Mouse (Mus musculus) heart, embryonic 13.5 days (tissue): Measurements from ENCODE around the gene Fxr1. TPM values are rescaled to one million over a fixed set of nuclear protein-coding genes. Genes with fewer than 3 reads are reported as not detected.
"Not testable (repeated sequence)": the region's sequence is repeated elsewhere in the genome, so short reads cannot be mapped to it uniquely, and the experiment has no call there.

Experiments used
- ATAC-seq: fragments of 200-750 bp; cut with Nextera tagmentation; 2 replicates; pipeline ENCODE4 v1.8.0; 2017; ENCODE audit warnings: moderate TSS enrichment; ENCODE audit not compliant: insufficient number of reproducible peaks, low FRiP score, low TSS enrichment; ENCODE audit errors: extremely low read depth
- H3K27ac ChIP-seq: fragments of 300-500 bp; sonication (generic); replicated peaks from 2 replicates; pipeline ENCODE4 v1.5.1; 2015; ENCODE audit warnings: moderate library complexity, mild to moderate bottlenecking, inconsistent platforms
- H3K27me3 ChIP-seq: fragments of 300-500 bp; sonication (generic); replicated peaks from 2 replicates; pipeline ENCODE4 v1.6.1; 2015; ENCODE audit warnings: mild to moderate bottlenecking, inconsistent platforms
- H3K36me3 ChIP-seq: fragments of 300-500 bp; sonication (generic); 2 replicates; pipeline ENCODE4 v1.6.1; 2015; ENCODE audit warnings: mild to moderate bottlenecking, inconsistent platforms
- H3K4me1 ChIP-seq: fragments of 300-500 bp; sonication (generic); 2 replicates; pipeline ENCODE4 v1.6.1; 2015; ENCODE audit warnings: inconsistent platforms
- H3K4me2 ChIP-seq: fragments of 300-500 bp; sonication (generic); 2 replicates; pipeline ENCODE4 v1.6.1; 2015; ENCODE audit warnings: inconsistent platforms, mild to moderate bottlenecking, moderate library complexity
- H3K4me3 ChIP-seq: fragments of 300-500 bp; sonication (generic); 2 replicates; pipeline ENCODE4 v1.5.1; 2015; ENCODE audit warnings: moderate library complexity, mild to moderate bottlenecking, inconsistent platforms
- H3K9ac ChIP-seq: fragments of 300-500 bp; sonication (generic); 2 replicates; pipeline ENCODE4 v1.6.1; 2015; ENCODE audit warnings: inconsistent platforms, mild to moderate bottlenecking, moderate library complexity
- H3K9me3 ChIP-seq: fragments of 300-500 bp; sonication (generic); 2 replicates; pipeline ENCODE4 v1.6.1; 2016; ENCODE audit warnings: inconsistent platforms
- WGBS: fragments of 180-500 bp; shearing (Covaris S2); methylation state at CpG from one replicate; pipeline ENCODE4 v1.1.7; 2015; ENCODE audit warnings: mixed read lengths; 5-methylcytosine and 5-hydroxymethylcytosine counted together
- polyA plus RNA-seq: library from polyadenylated mRNA; unstranded; fragments of >200 nt; fragmentation: Nextera tagmentation; extraction: Ambion mirVana; gene quantifications from 2 replicates; pipeline ENCODE4 v1.2.1, GENCODE M21; 2015

Fxr1 gene
- polyA plus RNA-seq = 63.6 and 68.8 TPM in 2 replicates

- WGBS = under 1% methylated on average over 66 of the region's 97 CpGs
- Histone ChIP-seq H3K4me2 (peak within 1 kb of the TSS; percentile 78), H3K27me3 (no peaks in the 10 kb centered on the region), H3K9ac (peak within 1 kb of the TSS; percentile 100), H3K4me3 (peak within 1 kb of the TSS; percentile 74), H3K9me3 (peaks cover 1% of the 10 kb centered on the region; the same call in 1 of the 2 replicates), H3K4me1 (peaks cover 39% of the 10 kb centered on the region), H3K36me3 (no peaks in the 10 kb centered on the region), H3K27ac (peak within 1 kb of the TSS; percentile 96)
- ATAC-seq = peak; percentile 92
Measured at GRCm38 (mm10) chr3:34019540-34020381, at the start of gene Fxr1. TSS of gene Fxr1 (plus strand) at chr3:34019943.

GRCm38 (mm10) chr3:33979395-33979794, 40.3 kb upstream of the Fxr1 start:
- Histone ChIP-seq H3K9me3 (no peaks in the 10 kb centered on the region), H3K27me3 (no peaks in the 10 kb centered on the region), H3K4me3 (no peak overlapping the region), H3K4me1 (no peaks in the 10 kb centered on the region), H3K27ac (no peak overlapping the region), H3K4me2 (no peak overlapping the region), H3K36me3 (no peaks in the 10 kb centered on the region), H3K9ac (no peak overlapping the region)
- ATAC-seq = no peak
- WGBS = 55% methylated on average over 6 of the region's 6 CpGs

GRCm38 (mm10) chr3:33982746-33983145, 37.0 kb upstream of the Fxr1 start:
- no peak overlapping the region for H3K27ac ChIP-seq
- WGBS = 77% methylated on average over 5 of the region's 5 CpGs
- H3K27me3 ChIP-seq = no peaks in the 10 kb centered on the region
- no peaks in the 10 kb centered on the region for H3K4me1 ChIP-seq
- no peaks in the 10 kb centered on the region for H3K36me3 ChIP-seq
- ATAC-seq = no peak
- no peak overlapping the region for H3K4me3 ChIP-seq
- no peak overlapping the region for H3K4me2 ChIP-seq
- no peak overlapping the region for H3K9ac ChIP-seq
- H3K9me3 ChIP-seq = no peaks in the 10 kb centered on the region

GRCm38 (mm10) chr3:33989302-33989701, 30.4 kb upstream of the Fxr1 start:
- ATAC-seq = peak; percentile 89
- Histone ChIP-seq H3K4me2 (peak overlapping the region; percentile 59), H3K27ac (peak overlapping the region; percentile 92), H3K4me3 (peak overlapping the region; percentile 32), H3K27me3 (no peaks in the 10 kb centered on the region), H3K9me3 (no peaks in the 10 kb centered on the region), H3K9ac (peak overlapping the region; percentile 41), H3K4me1 (peaks cover 38% of the 10 kb centered on the region), H3K36me3 (no peaks in the 10 kb centered on the region)
- 25% methylated on average over 8 of the region's 8 CpGs for WGBS

GRCm38 (mm10) chr3:33990451-33990850, 29.3 kb upstream of the Fxr1 start:
- no peak for ATAC-seq
- peaks cover 41% of the 10 kb centered on the region for H3K4me1 ChIP-seq
- H3K9me3 ChIP-seq = no peaks in the 10 kb centered on the region
- H3K4me3 ChIP-seq = no peak overlapping the region
- no peak overlapping the region for H3K4me2 ChIP-seq
- H3K36me3 ChIP-seq = no peaks in the 10 kb centered on the region
- peak overlapping the region; percentile 92 for H3K27ac ChIP-seq
- WGBS = 70% methylated on average over 10 of the region's 10 CpGs
- H3K9ac ChIP-seq = no peak overlapping the region
- no peaks in the 10 kb centered on the region for H3K27me3 ChIP-seq

- ATAC-seq = no peak
- Histone ChIP-seq H3K4me1 (peaks cover 41% of the 10 kb centered on the region), H3K27ac (peak overlapping the region; percentile 92), H3K9me3 (no peaks in the 10 kb centered on the region), H3K27me3 (no peaks in the 10 kb centered on the region), H3K9ac (no peak overlapping the region), H3K4me3 (no peak overlapping the region), H3K36me3 (no peaks in the 10 kb centered on the region), H3K4me2 (no peak overlapping the region)
- 38% methylated on average over 8 of the region's 8 CpGs for WGBS
Measured at GRCm38 (mm10) chr3:33990921-33991320, 28.8 kb upstream of the Fxr1 start.

- Histone ChIP-seq H3K36me3 (no peaks in the 10 kb centered on the region), H3K27ac (peak overlapping the region; percentile 76), H3K4me3 (no peak overlapping the region), H3K27me3 (no peaks in the 10 kb centered on the region), H3K9ac (0 out of 2 replicates have a peak overlapping the region, but pooled peaks have one; percentile 19), H3K4me1 (peaks cover 37% of the 10 kb centered on the region), H3K4me2 (peak overlapping the region; percentile 18), H3K9me3 (no peaks in the 10 kb centered on the region)
- no peak for ATAC-seq
- 57% methylated on average over 14 of the region's 14 CpGs for WGBS
Measured at GRCm38 (mm10) chr3:33993421-33994126, 26.2 kb upstream of the Fxr1 start.

- WGBS = 51% methylated on average over 3 of the region's 3 CpGs
- Histone ChIP-seq H3K36me3 (no peaks in the 10 kb centered on the region), H3K9me3 (no peaks in the 10 kb centered on the region), H3K27me3 (no peaks in the 10 kb centered on the region), H3K4me1 (peaks cover 32% of the 10 kb centered on the region), H3K4me2 (no peak overlapping the region), H3K4me3 (no peak overlapping the region), H3K9ac (0 out of 2 replicates have a peak overlapping the region, but pooled peaks have one; percentile 6), H3K27ac (peak overlapping the region; percentile 76)
- no peak for ATAC-seq
Measured at GRCm38 (mm10) chr3:33994127-33994488, 25.6 kb upstream of the Fxr1 start.

GRCm38 (mm10) chr3:34001691-34002090, 18.1 kb upstream of the Fxr1 start:
- not testable (repeated sequence) for H3K27ac ChIP-seq, H3K9me3 ChIP-seq, ATAC-seq, H3K4me1 ChIP-seq, H3K36me3 ChIP-seq, H3K4me2 ChIP-seq, H3K4me3 ChIP-seq, H3K27me3 ChIP-seq, H3K9ac ChIP-seq

GRCm38 (mm10) chr3:34003860-34004259, 15.9 kb upstream of the Fxr1 start:
- Histone ChIP-seq H3K4me2 (no peak overlapping the region), H3K27ac (no peak overlapping the region), H3K4me3 (no peak overlapping the region), H3K27me3 (no peaks in the 10 kb centered on the region), H3K4me1 (peaks cover 15% of the 10 kb centered on the region), H3K9me3 (no peaks in the 10 kb centered on the region), H3K9ac (no peak overlapping the region), H3K36me3 (no peaks in the 10 kb centered on the region)
- no peak for ATAC-seq
- WGBS = 40% methylated on average over 3 of the region's 3 CpGs

GRCm38 (mm10) chr3:34006301-34006700, 13.4 kb upstream of the Fxr1 start:
- 67% methylated on average over 2 of the region's 2 CpGs for WGBS
- H3K27me3 ChIP-seq = no peaks in the 10 kb centered on the region
- peaks cover 15% of the 10 kb centered on the region for H3K4me1 ChIP-seq

More at GRCm38 (mm10) chr3:34006301-34006700, 13.4 kb upstream of the Fxr1 start:
- no peak overlapping the region for H3K9ac ChIP-seq
- no peak for ATAC-seq
- no peak overlapping the region for H3K4me3 ChIP-seq
- H3K36me3 ChIP-seq = no peaks in the 10 kb centered on the region
- H3K4me2 ChIP-seq = no peak overlapping the region
- H3K9me3 ChIP-seq = no peaks in the 10 kb centered on the region
- no peak overlapping the region for H3K27ac ChIP-seq
